Mouse (Mus musculus): Measurements from ENCODE around the gene Inca1.

Inca1 gene

DNA sequence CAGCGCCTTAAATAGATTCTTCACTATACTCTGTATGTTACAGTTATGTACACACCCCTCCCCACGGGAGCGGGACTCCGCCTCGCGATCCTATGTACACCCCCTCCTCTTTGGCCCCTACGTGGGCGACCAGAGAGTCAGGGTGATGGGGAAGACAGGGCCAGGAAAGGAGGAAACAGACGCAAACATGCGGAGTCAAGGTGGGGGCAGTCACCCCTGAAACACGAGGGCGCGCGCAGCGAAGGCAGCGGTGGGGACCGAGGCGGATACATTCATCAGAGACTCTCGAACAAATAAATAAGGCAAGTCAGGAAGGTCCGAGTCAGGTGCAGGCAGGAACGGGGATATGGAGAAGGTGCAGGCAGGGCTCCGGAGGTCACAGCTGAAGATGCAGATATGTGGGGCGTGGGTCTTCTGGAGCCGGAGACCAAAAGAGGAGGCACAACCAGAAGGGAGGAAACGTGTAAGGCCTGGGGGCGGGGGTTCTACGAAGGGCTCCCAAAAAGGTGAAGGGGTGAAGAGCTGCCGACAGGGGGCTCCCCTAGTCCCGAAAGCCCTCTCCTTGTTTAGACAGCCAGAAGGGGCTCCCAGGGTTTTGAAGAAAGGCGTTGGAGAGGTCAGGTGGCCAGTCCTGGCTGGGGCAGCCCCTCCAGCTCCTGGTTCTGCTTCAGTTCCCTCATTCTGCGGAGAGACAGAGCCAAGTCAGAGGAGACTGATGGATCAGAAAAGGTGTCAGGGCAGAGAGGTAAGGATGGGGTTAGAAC is 30.2 kb downstream of the Inca1 start:
- DNase-seq (ENCODE audit: low spot score in 2 of 2): peak in 1 of 2 experiments; percentile 80

DNA sequence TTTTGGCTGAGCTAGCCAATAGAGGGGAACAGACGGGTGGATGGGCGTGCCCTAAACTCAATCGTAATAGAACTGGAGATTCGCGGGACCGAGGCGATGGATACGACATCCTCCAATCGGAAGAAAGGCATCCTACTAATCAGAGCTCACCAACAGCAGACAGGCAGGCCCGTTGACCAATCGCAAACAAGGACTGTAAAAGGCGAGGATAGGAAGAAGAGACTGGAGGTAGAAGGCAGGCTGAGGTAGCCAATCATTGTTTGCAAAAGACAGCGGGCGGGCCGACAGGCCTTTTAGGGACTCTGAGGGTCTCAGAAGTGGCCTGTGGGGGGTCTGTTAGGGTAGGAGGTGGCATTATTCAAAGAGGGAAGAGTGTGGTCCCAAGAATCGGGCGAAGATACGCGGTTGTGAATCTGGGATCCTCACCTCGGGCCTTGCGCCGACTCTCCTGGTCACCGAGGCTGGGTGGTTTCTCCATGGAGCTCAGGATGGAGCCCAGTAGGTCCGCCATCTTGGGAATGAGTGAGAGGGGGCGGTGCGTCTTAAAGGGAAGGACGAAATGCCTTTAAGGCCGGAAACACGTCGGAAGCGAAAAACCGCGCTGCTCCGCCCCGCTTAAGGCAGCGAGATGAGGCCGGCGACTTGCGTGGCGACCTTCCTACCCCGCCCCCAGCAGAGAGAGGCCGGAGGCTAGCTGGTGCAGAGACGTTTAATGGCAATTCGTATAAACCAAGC is 31.0 kb downstream of the Inca1 start, which contains the start of gene Spag7:
Gene Spag7 (minus strand): TSS at position 646 of the 735 bp plus-strand sequence.
- peak; percentile 85 to 93 for DNase-seq (ENCODE audit: low spot score in 2 of 2)

DNA sequence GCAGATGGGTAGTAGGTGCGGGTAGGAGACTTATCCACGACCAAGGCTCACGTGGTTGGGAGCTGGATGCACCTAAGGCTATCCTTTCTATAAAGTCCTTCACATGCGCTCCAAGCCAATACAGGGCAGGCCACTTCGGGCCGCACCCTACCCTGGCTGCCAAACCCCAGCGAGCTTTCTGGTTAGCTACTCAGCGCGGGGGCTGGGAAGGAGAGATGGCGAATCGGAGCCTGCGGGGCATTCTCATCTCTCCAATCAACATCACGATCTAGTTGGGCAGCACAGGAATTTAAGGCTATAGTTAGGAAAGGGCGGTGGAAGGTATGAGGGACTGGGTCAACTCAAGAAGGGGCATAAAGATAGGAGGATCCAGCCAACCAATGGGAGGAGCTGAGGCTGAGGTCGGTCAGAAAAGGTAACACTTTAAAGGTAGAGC is 31.6 kb downstream of the Inca1 start:
- peak in 1 of 2 experiments; percentile 60 for DNase-seq (ENCODE audit: low spot score in 2 of 2)

DNA sequence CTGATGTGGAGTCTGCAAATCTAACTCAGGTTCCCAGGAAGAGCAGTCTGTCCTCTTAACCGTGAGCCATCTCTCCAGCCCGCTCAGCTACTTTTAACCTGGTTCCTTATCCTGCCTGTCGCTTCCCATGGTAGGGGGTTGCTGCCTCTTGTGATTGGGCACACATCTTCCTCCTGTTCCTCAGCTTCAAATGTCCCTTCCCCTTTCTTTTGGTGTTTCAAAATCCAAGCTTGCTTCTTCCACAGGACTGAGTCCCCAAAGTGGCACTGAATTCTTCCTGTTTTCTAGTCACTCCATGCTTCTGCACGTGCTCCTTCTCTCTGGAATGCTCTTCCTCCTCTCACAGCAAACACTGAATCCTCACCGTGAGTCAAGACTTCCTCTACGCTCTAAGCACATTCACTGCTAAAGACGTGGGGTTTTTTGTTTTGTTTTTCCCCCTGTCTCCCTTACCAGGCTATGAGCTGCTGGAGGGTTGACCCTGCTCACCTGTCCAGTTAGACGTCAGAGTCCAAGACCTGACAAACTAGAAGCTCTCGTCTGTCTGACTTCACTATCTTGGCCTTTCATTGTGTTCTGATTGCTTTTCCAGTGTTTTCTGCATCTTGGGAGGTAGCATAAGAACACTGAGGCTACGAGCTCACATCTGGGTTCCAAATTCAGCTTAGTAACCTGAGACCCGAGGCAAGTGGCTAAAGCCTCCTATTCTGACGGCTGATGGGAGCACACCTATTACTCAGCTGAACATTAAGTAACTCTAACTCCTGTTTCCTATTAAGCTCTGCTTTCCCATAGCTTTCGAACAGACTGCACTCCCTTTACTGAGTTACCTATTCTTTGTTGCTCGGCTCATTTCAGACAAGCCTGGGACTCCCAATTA is 32.4 kb downstream of the Inca1 start:
- no peak for DNase-seq (ENCODE audit: low spot score in 2 of 2)

DNA sequence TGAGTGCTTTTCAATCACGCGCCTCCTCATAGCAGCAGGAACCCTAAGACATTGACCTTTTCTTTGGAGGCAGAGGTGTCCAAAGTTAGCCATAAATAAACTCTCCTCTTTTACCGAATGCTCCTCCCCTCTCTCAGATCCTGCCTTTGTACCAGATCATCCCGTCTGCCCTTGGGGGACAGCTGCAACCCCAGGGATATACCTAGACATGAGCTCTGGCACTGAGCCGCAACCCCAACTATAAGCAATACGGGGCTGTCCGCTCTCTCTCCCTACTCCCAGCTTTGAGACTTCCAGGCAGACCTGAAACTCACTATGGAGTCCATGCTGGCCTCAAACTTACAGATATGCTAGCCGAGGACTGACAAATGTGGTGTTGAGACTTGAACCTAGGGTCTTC is 33.3 kb downstream of the Inca1 start:
- no peak for DNase-seq (ENCODE audit: low spot score in 2 of 2)

DNA sequence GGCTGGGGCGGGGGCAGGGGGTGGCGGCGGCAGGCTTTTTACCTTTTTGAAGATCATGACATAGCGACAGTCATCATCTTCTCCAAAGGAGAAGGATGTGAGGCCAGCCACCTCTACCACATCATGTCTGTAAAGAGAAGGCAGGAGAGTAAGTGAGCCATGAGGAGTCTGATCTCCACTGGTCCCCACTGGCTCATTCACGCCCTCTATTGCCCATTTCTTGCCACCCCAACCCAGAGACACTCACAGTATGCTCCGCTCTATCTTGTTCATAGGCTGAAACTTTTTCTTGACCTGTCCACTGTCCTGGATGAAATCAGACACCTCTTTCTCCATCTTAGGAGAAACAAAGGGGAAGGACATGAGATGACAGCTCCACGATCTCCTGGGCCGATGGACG is 35.2 kb downstream of the Inca1 start:
- DNase-seq (ENCODE audit: low spot score in 2 of 2): no peak

DNA sequence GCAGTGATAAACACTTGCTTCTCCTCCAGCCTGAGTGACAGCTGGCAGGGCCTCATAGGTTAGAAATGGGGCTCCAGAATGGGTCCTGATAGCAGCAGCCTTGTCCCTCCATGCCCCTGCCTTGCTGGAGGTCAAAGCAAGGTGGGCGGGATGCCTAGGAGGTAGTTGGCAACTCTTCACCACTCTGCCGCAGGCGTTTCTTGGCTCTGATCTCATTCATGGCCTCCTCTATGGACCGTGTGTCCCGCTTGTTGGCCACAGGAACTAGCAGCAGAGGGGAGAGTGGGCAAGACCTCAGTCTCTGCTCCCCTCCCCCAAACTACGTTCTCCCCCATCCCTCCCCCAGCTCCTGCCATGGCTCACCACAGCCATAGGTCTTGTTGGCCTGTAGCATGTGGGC is 36.0 kb downstream of the Inca1 start:
- no peak for DNase-seq (ENCODE audit: low spot score in 2 of 2)

DNA sequence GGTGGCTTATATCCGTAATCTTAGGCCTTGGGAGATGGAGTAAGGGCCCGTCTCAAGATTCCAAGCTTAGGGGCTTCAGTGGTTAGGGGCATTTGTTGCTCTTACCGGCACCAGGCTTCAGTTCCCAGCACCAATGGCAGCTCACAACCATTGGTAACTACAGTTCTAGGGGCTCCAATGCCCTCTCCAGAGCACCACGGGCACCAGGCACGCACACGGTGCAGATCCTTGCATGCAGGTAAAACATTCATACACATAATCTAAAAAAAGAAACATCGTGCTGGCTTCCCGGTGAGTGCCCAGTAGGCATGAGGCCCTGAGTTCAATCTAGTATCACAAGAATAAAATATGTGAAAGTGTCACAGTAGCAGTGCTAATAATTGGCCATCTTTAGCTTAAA is 36.9 kb downstream of the Inca1 start:
- no peak for DNase-seq (ENCODE audit: low spot score in 2 of 2)

DNA sequence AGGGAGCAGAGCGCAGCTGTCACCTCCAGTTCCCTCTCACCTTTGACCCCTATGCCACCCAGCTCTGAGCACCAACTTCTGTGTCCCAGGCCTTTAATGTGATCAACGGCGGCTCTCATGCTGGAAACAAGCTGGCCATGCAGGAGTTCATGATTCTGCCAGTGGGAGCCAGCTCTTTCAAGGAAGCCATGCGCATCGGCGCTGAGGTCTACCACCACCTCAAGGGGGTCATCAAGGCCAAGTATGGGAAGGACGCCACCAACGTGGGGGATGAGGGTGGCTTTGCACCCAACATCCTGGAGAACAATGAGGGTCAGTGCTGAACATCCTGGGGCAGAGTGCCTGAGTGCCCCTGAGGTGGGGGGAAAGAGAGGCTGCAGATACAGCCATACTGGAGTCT is 39.4 kb downstream of the Inca1 start:
- DNase-seq (ENCODE audit: low spot score in 2 of 2): no peak

DNA sequence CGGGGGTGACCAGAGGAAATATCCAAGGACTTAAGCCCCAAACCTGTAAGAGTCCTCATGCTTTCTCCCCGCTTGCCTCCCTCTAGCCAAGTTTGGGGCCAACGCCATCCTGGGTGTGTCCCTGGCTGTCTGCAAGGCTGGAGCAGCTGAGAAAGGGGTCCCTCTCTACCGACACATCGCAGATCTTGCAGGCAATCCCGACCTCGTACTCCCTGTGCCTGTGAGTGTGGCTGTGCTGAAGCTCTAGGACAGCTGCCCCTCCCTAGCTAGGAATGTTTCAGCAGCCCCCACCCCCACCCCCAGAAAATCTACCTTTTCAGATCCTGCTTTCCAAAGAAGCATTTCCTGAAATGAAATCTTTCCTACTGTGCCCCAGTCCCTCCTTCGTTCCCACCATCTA is 41.0 kb downstream of the Inca1 start:
- no peak for DNase-seq (ENCODE audit: low spot score in 2 of 2)

DNA sequence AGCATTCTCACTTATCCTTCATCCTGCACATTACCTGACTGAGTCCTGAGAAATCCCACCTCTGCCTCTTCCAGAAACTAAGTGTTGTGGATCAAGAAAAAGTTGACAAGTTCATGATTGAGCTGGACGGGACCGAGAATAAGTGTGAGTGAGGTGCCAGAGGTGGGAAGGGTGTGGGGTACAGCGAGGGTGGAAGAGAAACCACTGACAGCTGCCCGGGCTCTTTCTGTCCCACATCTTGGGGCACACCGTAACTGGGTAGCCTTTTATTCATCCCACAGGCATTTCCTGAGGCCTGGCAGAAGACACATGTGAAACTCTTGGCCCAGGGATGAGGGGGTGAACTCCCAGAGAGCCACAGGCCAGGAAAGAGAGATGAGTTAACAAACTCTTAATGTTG is 41.4 kb downstream of the Inca1 start:
- DNase-seq (ENCODE audit: low spot score in 2 of 2): no peak

DNA sequence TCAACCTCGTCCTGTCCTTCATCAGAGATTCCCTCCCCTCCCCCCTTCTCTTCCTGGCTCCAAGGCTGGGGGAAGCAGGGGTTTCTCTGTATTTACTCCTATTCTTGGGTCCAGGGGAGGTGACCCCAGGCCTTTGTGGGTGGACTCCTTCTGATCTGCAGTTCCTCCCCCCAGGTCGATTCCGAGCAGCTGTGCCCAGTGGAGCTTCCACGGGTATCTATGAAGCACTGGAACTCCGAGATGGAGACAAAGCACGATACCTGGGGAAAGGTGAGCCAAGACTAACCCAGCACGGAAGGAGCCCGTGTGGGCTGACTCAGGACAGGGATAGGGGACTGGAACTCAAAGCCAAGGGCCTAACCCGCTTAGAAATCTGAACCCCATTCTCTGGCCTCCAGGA is 42.0 kb downstream of the Inca1 start:
- no peak for DNase-seq (ENCODE audit: low spot score in 2 of 2)

DNA sequence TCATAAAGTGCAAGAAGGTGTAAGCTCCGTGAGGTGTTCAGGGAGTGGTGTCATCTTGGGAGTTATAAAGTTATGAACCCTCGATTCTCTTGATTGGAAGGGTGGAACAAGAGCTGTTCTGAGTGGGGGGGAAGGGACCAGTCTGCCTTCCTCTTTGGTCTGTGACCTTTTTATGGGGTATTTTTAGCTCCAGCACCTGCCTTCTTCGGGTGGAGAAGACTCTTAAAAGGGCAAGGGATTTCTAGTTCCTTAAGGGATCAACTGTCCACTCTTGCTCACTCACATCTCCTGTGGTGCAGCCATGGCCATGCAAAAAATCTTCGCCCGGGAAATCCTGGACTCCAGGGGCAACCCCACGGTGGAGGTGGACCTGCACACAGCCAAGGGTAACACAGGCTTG is 42.4 kb downstream of the Inca1 start:
- no peak for DNase-seq (ENCODE audit: low spot score in 2 of 2)

DNA sequence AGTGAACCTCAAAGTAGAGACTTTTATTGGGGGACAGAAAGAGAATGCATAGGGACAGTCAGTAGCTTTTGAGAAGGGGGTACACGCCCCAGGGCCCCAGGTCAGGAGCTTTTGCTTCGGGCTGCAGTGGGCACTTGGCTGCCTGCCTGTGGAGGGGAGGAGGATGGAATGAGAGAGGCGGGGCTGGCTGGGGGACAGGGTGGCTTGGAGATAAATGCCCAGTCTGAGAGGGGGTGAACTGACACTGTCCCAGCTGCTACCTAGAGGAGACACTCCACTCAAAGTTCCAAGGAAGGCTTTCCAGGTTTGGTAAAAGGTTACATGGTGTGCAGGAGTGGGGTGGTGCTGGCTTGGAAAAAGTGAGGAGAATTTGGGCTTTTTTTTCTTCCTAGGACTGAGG is 43.0 kb downstream of the Inca1 start, which contains the start of gene Eno3:
Gene Eno3 (plus strand): TSS at position 239 of the 400 bp plus-strand sequence.
- no peak for DNase-seq (ENCODE audit: low spot score in 2 of 2)

DNA sequence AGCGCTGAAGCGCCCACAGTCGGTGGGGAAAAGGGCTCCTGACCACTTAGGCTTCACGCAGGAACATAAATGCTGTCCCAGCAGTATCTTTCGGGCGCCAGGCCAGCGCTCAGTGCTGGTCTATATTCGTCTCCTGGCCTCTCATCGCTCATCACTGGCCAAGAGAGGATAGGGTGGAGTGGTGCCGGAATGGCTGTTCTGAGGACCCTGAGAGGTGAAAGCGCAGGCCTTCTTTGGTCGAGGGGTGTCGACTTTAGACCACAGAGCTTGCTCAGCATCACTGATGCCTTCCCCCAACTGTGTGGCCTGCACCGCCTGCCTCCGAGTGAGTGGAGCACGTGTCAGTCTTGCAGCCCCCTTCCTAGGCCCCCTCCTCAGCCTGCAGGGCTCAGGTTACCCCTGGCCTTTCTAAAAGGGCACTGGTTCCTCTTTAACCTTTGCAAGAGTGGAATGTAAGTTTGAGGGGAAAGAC is 43.5 kb downstream of the Inca1 start:
- DNase-seq (ENCODE audit: low spot score in 2 of 2): no peak

DNA sequence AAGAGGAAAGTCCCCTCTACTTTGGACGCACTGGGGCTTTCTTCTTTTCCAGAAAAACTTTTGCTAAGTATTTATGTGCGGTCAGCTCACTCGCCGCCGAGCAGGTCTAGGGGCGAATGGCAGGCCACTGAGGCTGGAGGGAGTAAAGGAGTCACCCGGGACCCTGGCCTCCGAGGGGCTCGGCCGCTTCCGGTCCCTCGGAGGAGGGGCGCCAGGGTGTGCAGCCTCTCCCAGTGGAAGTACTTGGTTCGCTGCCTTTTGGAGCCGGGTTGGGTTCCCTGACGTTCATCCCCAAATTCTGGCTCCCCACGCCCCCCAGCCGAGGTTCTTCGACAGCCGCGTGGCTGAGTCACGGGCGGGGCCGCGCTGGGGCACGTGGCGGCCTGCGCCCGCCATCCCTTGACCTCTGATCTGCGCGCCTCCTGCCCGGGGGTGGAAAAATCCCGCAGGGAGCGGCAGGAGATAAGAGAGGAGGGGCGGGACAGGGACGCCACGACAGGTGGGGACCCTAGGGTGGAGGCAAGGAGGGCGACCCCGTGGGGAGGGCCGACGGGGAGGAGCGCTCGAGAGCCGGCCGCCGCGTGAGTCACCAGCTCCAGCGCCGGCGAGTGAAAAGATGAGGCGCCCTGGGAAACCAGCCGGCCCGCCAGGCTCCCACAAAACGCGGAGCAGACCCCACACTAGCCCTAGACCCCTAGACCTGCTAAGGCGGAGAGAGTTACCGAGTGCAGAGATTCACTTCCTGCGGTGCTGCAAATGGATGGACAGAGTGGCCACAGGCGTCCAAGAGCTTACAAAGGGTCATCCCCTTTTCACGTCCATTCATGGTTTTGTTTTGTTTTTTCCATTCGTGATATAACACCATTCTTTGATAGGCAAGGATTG is 44.1 kb downstream of the Inca1 start:
- peak in 1 of 2 experiments; percentile 37 for DNase-seq (ENCODE audit: low spot score in 2 of 2)

DNA sequence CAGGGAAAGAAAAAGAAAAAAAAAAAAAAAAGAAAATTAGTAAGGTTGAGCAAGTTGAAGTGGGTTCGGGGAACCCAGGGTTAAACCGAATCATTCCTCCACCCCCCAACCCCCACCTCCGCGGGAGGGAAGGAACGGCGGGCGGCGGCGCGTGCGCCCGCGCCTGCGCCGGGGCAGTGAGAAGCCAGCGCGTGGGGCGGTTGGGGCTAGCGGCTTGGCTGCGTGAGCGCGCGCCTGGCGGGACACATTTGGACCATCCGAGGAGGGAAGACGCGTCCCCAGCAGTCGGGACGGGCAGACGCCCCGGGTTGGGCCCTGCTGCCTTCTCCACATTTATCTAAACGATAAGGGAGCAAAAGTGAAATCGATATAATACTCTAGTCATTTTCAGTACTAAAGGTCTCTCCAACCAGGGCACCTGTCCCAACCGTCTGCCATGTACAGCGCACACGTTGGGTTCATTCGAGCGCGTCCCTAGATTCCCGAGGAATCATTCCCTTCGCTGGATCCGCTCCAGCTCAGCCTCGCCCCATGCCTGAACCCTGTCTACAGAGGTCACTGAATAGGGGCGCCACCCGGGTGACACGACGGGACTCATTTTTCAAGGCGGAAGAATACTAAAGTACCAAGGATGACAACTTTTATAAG is 44.9 kb downstream of the Inca1 start:
- DNase-seq (ENCODE audit: low spot score in 2 of 2): peak in 1 of 2 experiments; percentile 80

DNA sequence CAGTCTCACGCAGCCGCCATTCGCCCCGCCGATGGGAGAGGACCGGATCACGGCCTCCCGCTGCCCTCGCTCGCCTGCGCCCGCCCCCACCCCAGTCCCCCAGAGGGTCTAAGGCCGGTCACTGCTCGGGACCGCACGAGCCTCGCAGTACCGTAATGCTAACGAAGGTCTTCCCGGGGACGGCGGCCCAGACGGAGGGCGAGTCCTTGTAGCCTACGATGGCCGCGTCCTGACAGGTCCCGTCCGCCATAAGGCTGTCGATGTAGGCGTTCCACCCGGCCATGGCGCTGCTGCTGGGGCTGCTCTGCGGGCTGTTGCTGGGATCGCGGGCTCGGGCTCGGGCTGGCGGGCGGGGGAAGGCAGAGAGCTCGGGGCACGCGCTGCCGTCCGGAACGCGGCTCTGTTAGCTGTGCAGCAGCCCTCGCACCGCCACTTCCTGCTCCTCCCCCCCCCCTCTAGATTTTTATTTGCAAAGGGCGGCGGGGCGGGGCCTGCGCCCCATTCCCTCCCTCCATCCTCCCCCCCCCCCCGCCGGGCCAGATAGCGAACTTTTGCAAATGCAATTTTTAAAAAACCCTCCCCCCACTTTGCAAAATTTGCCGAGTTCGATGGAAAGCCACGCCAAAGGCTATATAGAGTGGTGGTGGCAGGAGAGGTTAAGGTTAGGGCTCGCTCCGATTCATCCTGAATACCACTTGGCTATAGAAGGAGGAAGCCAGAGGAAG is 45.6 kb downstream of the Inca1 start, which contains the start of gene Pfn1:
Gene Pfn1 (minus strand): TSS at position 447 of the 725 bp plus-strand sequence.
- DNase-seq (ENCODE audit: low spot score in 2 of 2): peak in 1 of 2 experiments; percentile 70
